11 mouse cellular contexts compared by ENCODE assay signal in genomic region chr2:32896507-32897147, GRCm38 (mm10). TPM values are rescaled to one million over a fixed set of nuclear protein-coding genes. Genes with fewer than 3 reads are reported as not detected.
DNase-seq lines count a peak whose midpoint lies in the region; ATAC-seq lines count a peak whose summit lies in the region.
"Had no signal": no experiment of that assay in that cellular context is flagged by ENCODE, and none has a peak within 500 bp of the region (broad histone marks: within the 10 kb centered on the region; RNA-seq: fewer than 3 reads in every experiment).

No protein-coding gene starts in this region.

- no peak; the same call in 1 of the 2 replicates for ATAC-seq in heart, embryonic 16.5 days (replicated peaks; ENCODE audit: extremely low read depth, insufficient read depth, low FRiP score)
- 0 out of 2 replicates have a peak, but pooled peaks have one; percentile 41 for ATAC-seq in hindbrain, embryonic 14.5 days (ENCODE audit: low FRiP score)
- no peak for ATAC-seq in cerebellum, adult (ENCODE audit: insufficient number of reproducible peaks, low FRiP score, low TSS enrichment)

- no peaks in the 10 kb centered on the region for H3K36me3 ChIP-seq in heart, embryonic 16.5 days (ENCODE audit: control insufficient read depth, insufficient read depth)
- H3K36me3 ChIP-seq in hindbrain, embryonic 14.5 days (replicated peaks; ENCODE audit: control insufficient read depth, insufficient read depth) = 0 out of 2 replicates have a peak, but pooled peaks cover 7% of the 10 kb centered on the region

- H3K4me2 ChIP-seq in heart, embryonic 16.5 days (ENCODE audit: low read depth, low read length) = no peak overlapping the region
- no peak overlapping the region for H3K4me2 ChIP-seq in hindbrain, embryonic 14.5 days (replicated peaks)

- 46% methylated on average over 10 of the region's 10 CpGs for WGBS in heart, embryonic 16.5 days
- WGBS in hindbrain, embryonic 14.5 days = 39% methylated on average over 10 of the region's 10 CpGs

- no peaks in the 10 kb centered on the region for H3K9me3 ChIP-seq in heart, embryonic 16.5 days (replicated peaks; ENCODE audit: control insufficient read depth, low read length)
- no peaks in the 10 kb centered on the region for H3K9me3 ChIP-seq in hindbrain, embryonic 14.5 days (ENCODE audit: control insufficient read depth, low read length)

- peak overlapping the region; percentile 11; the same call in 1 of the 2 replicates for H3K27ac ChIP-seq in heart, embryonic 16.5 days (ENCODE audit: low read length)
- peak overlapping the region; percentile 40; the same call in 1 of the 2 replicates for H3K27ac ChIP-seq in hindbrain, embryonic 14.5 days
- H3K27ac ChIP-seq: liver, embryonic 14.5 days had no signal

- 0 out of 2 replicates have a peak overlapping the region, but pooled peaks have one; percentile 26 for H3K9ac ChIP-seq in heart, embryonic 16.5 days (ENCODE audit: low read length)
- H3K9ac ChIP-seq in hindbrain, embryonic 14.5 days = peak overlapping the region; percentile 9; the same call in 1 of the 2 replicates
- H3K9ac ChIP-seq: liver, embryonic 14.5 days had no signal

- intact Hi-C loops in heart, postnatal 14 days (cut with DNase I) = no loop called here
- intact Hi-C loops in left cerebral cortex, postnatal 36 days (cut with DNase I) = no loop called here

- peaks cover 39% of the 10 kb centered on the region for H3K4me1 ChIP-seq in heart, embryonic 16.5 days (ENCODE audit: control insufficient read depth, insufficient read depth, low read length)
- peaks cover 25% of the 10 kb centered on the region for H3K4me1 ChIP-seq in hindbrain, embryonic 14.5 days (replicated peaks; ENCODE audit: control insufficient read depth, insufficient read depth, low read length)

- no peaks in the 10 kb centered on the region for H3K27me3 ChIP-seq in heart, embryonic 16.5 days (ENCODE audit: control insufficient read depth, insufficient read depth, low read length)
- no peaks in the 10 kb centered on the region for H3K27me3 ChIP-seq in hindbrain, embryonic 14.5 days (ENCODE audit: control insufficient read depth, insufficient read depth, low read length)

- no peak for DNase-seq in heart, postnatal 14 days
- DNase-seq in retina, postnatal 1 day = peak; percentile 38
- DNase-seq in retina, embryonic 14.5 days (ENCODE audit: low spot score) = no peak
- no peak for DNase-seq in hindbrain, embryonic 14.5 days (ENCODE audit: low spot score)
- no peak for DNase-seq in embryo, embryonic 11 days
- no peak for DNase-seq in left cerebral cortex, postnatal 36 days (ENCODE audit: low spot score in 2 of 2)
- DNase-seq: cerebellum, adult 9-10 months; gastrocnemius, postnatal 36 days had no signal

- no peak overlapping the region for H3K4me3 ChIP-seq in heart, embryonic 16.5 days (ENCODE audit: low read length)
- H3K4me3 ChIP-seq in hindbrain, embryonic 14.5 days (replicated peaks; ENCODE audit: low read length) = no peak overlapping the region

RNA-seq across cellular contexts. Expression of gene Fam129b, which starts 20.7 kb away (rescaled TPM):
- polyA plus RNA-seq in heart, embryonic 16.5 days (2015; fragmentation: Nextera tagmentation; extraction: Ambion mirVana) = 44.9 and 57.3 TPM in 2 replicates
- total RNA-seq in heart, postnatal 14 days (2021) = 10 to 100 TPM; 31.2 to 33.4 TPM
- 16.8 and 19.4 TPM in 2 replicates for polyA plus RNA-seq in hindbrain, embryonic 14.5 days (2014; fragmentation: Nextera tagmentation; extraction: Ambion mirVana)
- total RNA-seq in left cerebral cortex, postnatal 36 days (2021) = 10 to 100 TPM; 22.6 to 23.7 TPM

RNA-seq across cellular contexts. Expression of gene Stxbp1, which starts 49.6 kb away (rescaled TPM):
- 28.0 and 29.2 TPM in 2 replicates for polyA plus RNA-seq in heart, embryonic 16.5 days (2015; fragmentation: Nextera tagmentation; extraction: Ambion mirVana)
- total RNA-seq in heart, postnatal 14 days (2021) = 10 to 100 TPM; 19.5 to 22.7 TPM
- polyA plus RNA-seq in hindbrain, embryonic 14.5 days (2014; fragmentation: Nextera tagmentation; extraction: Ambion mirVana) = 275 and 317 TPM in 2 replicates
- total RNA-seq in left cerebral cortex, postnatal 36 days (2021) = 1,000 to 10,000 TPM in 1 of 2 experiments, 100 to 1,000 TPM in 1; 963 to 1,065 TPM

Comparison
In these comparisons a context has a peak if more than half of its experiments do, and no peak if none do; other contexts are left out.
1. RNA of gene Stxbp1, which starts 49.6 kb away (total RNA-seq): 963 to 1,065 TPM in left cerebral cortex, postnatal 36 days; 19.5 to 22.7 TPM in heart, postnatal 14 days; every median in the first group is over 10 times any median in the second.